Mouse (Mus musculus) heart, adult 2 months (tissue): ENCODE data around the gene Adcy2.

ENCODE experiments used
- CTCF ChIP-seq: fragments of 200-600 bp; IDR thresholded peaks from 2 replicates; pipeline ENCODE4 v1.8.1; 2022; ENCODE audit warnings: antibody characterized with exemption, mild to moderate bottlenecking, moderate library complexity
- POLR2A ChIP-seq: fragments of 200-500 bp; IDR thresholded peaks from 2 replicates; pipeline ENCODE4 v1.6.1; 2011; ENCODE audit warnings: mild to moderate bottlenecking, low read depth, low read length, control low read depth; ENCODE audit not compliant: insufficient read depth

GRCm38 (mm10) chr13:68848265-68848664 is 151.1 kb downstream of the Adcy2 start:
- TF ChIP-seq CTCF (no peak), POLR2A (no peak)
